In the genomic region with DNA sequence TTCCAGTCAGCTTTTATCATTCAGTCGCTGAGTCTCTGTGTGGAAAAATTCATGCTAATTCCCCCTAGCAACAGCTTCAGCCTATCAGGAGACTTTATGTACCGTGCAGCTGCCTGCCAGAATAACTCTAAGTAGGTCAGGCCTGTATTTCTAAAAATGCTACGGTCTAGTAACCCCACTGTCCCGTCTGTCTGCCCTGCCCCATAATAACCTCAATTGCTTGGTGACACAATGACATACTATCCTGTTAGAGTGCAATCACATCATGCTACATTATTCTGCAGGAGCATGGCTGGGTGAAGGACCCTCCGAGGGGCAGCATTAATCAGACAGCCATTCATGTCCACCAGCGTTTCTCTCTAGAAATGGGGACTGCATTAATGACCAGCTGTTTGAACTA, we compare ENCODE assay signal across 8 mouse cellular contexts.
DNase-seq lines count a peak whose midpoint lies in the region; ATAC-seq lines count a peak whose summit lies in the region.

No protein-coding gene starts in this region.

- peak overlapping the region; percentile 96 for H3K27ac ChIP-seq in heart, embryonic 16.5 days (ENCODE audit: low read length)

- H3K9me3 ChIP-seq in heart, embryonic 16.5 days (replicated peaks; ENCODE audit: control insufficient read depth, low read length), result no peaks in the 10 kb centered on the region

- H3K36me3 ChIP-seq in heart, embryonic 16.5 days (ENCODE audit: control insufficient read depth, insufficient read depth), result no peaks in the 10 kb centered on the region

- peaks cover 51% of the 10 kb centered on the region for H3K4me1 ChIP-seq in heart, embryonic 16.5 days (ENCODE audit: control insufficient read depth, insufficient read depth, low read length)

- H3K27me3 ChIP-seq in heart, embryonic 16.5 days (ENCODE audit: control insufficient read depth, insufficient read depth, low read length), result no peaks in the 10 kb centered on the region

- no peak; the same call in 1 of the 2 replicates for ATAC-seq in heart, embryonic 16.5 days (replicated peaks; ENCODE audit: extremely low read depth, insufficient read depth, low FRiP score)
- no peak for ATAC-seq in activated CD4-positive, CD25-positive, alpha-beta regulatory T cell, adult 4 months

- 14% methylated on average over 6 of the region's 6 CpGs for WGBS in heart, embryonic 16.5 days

- peak overlapping the region; percentile 58 for H3K4me2 ChIP-seq in heart, embryonic 16.5 days (ENCODE audit: low read depth, low read length)

- intact Hi-C loops in heart, postnatal 25 days (cut with DNase I), result loop anchor here (5.0 to 10.0 kb wide), 3 partner anchors 86 to 1429 kb away; a partner anchor contains a TSS

- H3K4me3 ChIP-seq in heart, embryonic 16.5 days (ENCODE audit: low read length), result no peak overlapping the region

- H3K9ac ChIP-seq in heart, embryonic 16.5 days (ENCODE audit: low read length), result peak overlapping the region; percentile 20; the same call in 1 of the 2 replicates

- DNase-seq in heart, adult 11 months, result peak; percentile 88
- DNase-seq in heart, postnatal 25 days (ENCODE audit: low spot score), result no peak
- peak; percentile 26 for DNase-seq in fibroblast of lung, adult 2 months (ENCODE audit: low read depth)
- DNase-seq in kidney, postnatal 4 days, result peak; percentile 44 to 67
- peak; percentile 11 to 34 for DNase-seq in lung, postnatal 4 days
- DNase-seq in skeletal muscle tissue, adult 2 months (ENCODE audit: low read depth, low spot score), result peak; percentile 27
